Mouse (Mus musculus) forebrain, postnatal 0 days (tissue): ENCODE measurements around the gene R3hdm1. TPM values are rescaled to one million over a fixed set of nuclear protein-coding genes. Genes with fewer than 3 reads are reported as not detected.
"Not testable (repeated sequence)": the region's sequence is repeated elsewhere in the genome, so short reads cannot be mapped to it uniquely, and the experiment has no call there.

ENCODE experiments used
- ATAC-seq: fragments of 200-750 bp; cut with Nextera tagmentation; 2 replicates; pipeline ENCODE4 v1.8.0; 2017; ENCODE audit warnings: mild to moderate bottlenecking, moderate library complexity
- DNase-seq: peaks from one replicate; pipeline ENCODE4 v3.0.0-alpha.2; 2015
- H3K27ac ChIP-seq: fragments of 300-500 bp; sonication (generic); 2 replicates; pipeline ENCODE4 v1.5.1; 2014; ENCODE audit warnings: low read depth, mild to moderate bottlenecking, antibody characterized with exemption, low read length, moderate library complexity, mixed read lengths
- H3K27me3 ChIP-seq: fragments of 300-500 bp; sonication (generic); 2 replicates; pipeline ENCODE4 v1.6.1; 2014; ENCODE audit warnings: mild to moderate bottlenecking, low read length, mixed read lengths; ENCODE audit not compliant: insufficient read depth
- H3K36me3 ChIP-seq: fragments of 300-500 bp; sonication (generic); 2 replicates; pipeline ENCODE4 v1.6.1; 2014; ENCODE audit warnings: mild to moderate bottlenecking, moderate library complexity; ENCODE audit not compliant: insufficient read depth
- H3K4me1 ChIP-seq: fragments of 300-500 bp; sonication (generic); 2 replicates; pipeline ENCODE4 v1.6.1; 2014; ENCODE audit warnings: antibody characterized with exemption; ENCODE audit not compliant: insufficient read depth
- H3K4me2 ChIP-seq: fragments of 300-500 bp; sonication (generic); 2 replicates; pipeline ENCODE4 v1.6.1; 2014; ENCODE audit warnings: low read depth, mild to moderate bottlenecking, moderate library complexity
- H3K4me3 ChIP-seq: fragments of 300-500 bp; sonication (generic); 2 replicates; pipeline ENCODE4 v1.5.1; 2014; ENCODE audit warnings: low read depth, low read length, mixed read lengths
- H3K9ac ChIP-seq: fragments of 300-500 bp; sonication (generic); 2 replicates; pipeline ENCODE4 v1.6.1; 2014; ENCODE audit warnings: mild to moderate bottlenecking
- H3K9me3 ChIP-seq: fragments of 300-500 bp; sonication (generic); 2 replicates; pipeline ENCODE4 v1.6.1; 2016; ENCODE audit warnings: low read length
- CTCF ChIP-seq: sonication (generic); IDR thresholded peaks from 2 replicates; pipeline ENCODE4 v1.5.1; 2016; ENCODE audit warnings: antibody characterized with exemption, control low read depth, low read depth
- WGBS: fragments of 180-500 bp; shearing (Covaris S2); extraction: QIAGEN DNeasy Blood & Tissue Kit; methylation state at CpG from one replicate; pipeline ENCODE4 v1.1.7; 2014; 5-methylcytosine and 5-hydroxymethylcytosine counted together
- polyA plus RNA-seq: library from polyadenylated mRNA; unstranded; fragments of >200 nt; fragmentation: Nextera tagmentation; extraction: Ambion mirVana; gene quantifications from 2 replicates; pipeline ENCODE4 v1.2.1, GENCODE M21; 2015
- total RNA-seq: library from RNA; depleted of rRNA; stranded (reverse); fragments of >200 nt; gene quantifications from 2 replicates; pipeline ENCODE4 v1.2.3, GENCODE M21; 2014

Gene R3hdm1
- total and polyA plus RNA-seq, 2 experiments from 2014 or later: 67.8 to 86.6 TPM

GRCm38 (mm10) chr1:128213261-128213660, 110.2 kb downstream of the R3hdm1 start:
- DNase-seq (no peak), ATAC-seq (no peak)
- Histone ChIP-seq H3K4me3 (no peak overlapping the region), H3K4me1 (no peaks in the 10 kb centered on the region), H3K9me3 (no peaks in the 10 kb centered on the region), H3K9ac (no peak overlapping the region), H3K4me2 (no peak overlapping the region), H3K27ac (no peak overlapping the region), H3K36me3 (peaks cover 36% of the 10 kb centered on the region), H3K27me3 (no peaks in the 10 kb centered on the region)
- TF ChIP-seq CTCF: no peak
- 76% methylated on average over 5 of the region's 5 CpGs for WGBS

- peaks cover 28% of the 10 kb centered on the region for H3K36me3 ChIP-seq
- H3K4me3 ChIP-seq: no peak overlapping the region
- no peak for TF ChIP-seq CTCF
- no peaks in the 10 kb centered on the region for H3K27me3 ChIP-seq
- 96% methylated on average over 2 of the region's 2 CpGs for WGBS
- no peak for ATAC-seq
- H3K4me2 ChIP-seq: no peak overlapping the region
- no peak for DNase-seq
- no peak overlapping the region for H3K9ac ChIP-seq
- H3K9me3 ChIP-seq: no peaks in the 10 kb centered on the region
- H3K27ac ChIP-seq: no peak overlapping the region
- H3K4me1 ChIP-seq: no peaks in the 10 kb centered on the region
These were observed 118.8 kb downstream of the R3hdm1 start for GRCm38 (mm10) chr1:128221886-128222285.

- no peak overlapping the region for H3K4me3 ChIP-seq
- no peaks in the 10 kb centered on the region for H3K4me1 ChIP-seq
- H3K27me3 ChIP-seq: no peaks in the 10 kb centered on the region
- TF ChIP-seq CTCF: peak; percentile 68
- H3K36me3 ChIP-seq: peaks cover 25% of the 10 kb centered on the region
- no peak overlapping the region for H3K4me2 ChIP-seq
- no peak for ATAC-seq
- no peaks in the 10 kb centered on the region for H3K9me3 ChIP-seq
- peak; percentile 11 for DNase-seq
- WGBS: 73% methylated on average over 1 of the region's 1 CpGs
- no peak overlapping the region for H3K9ac ChIP-seq
- H3K27ac ChIP-seq: no peak overlapping the region
These were observed 120.2 kb downstream of the R3hdm1 start for GRCm38 (mm10) chr1:128223304-128223703.

GRCm38 (mm10) chr1:128235181-128235580, 132.1 kb downstream of the R3hdm1 start:
- H3K4me1 ChIP-seq: no peaks in the 10 kb centered on the region
- no peak for TF ChIP-seq CTCF
- no peak overlapping the region for H3K4me3 ChIP-seq
- ATAC-seq (no peak), DNase-seq (no peak)
- peaks cover 43% of the 10 kb centered on the region for H3K36me3 ChIP-seq
- H3K9me3 ChIP-seq: no peaks in the 10 kb centered on the region
- no peak overlapping the region for H3K9ac ChIP-seq
- H3K27ac ChIP-seq: no peak overlapping the region
- H3K4me2 ChIP-seq: no peak overlapping the region
- H3K27me3 ChIP-seq: no peaks in the 10 kb centered on the region
- 96% methylated on average over 4 of the region's 4 CpGs for WGBS

- no peak for TF ChIP-seq CTCF
- WGBS: 7% methylated on average over 10 of the region's 10 CpGs
- no peaks in the 10 kb centered on the region for H3K36me3 ChIP-seq
- peak within 1 kb of the TSS; percentile 82 for H3K4me3 ChIP-seq
- peak within 1 kb of the TSS; percentile 90 for H3K27ac ChIP-seq
- no peaks in the 10 kb centered on the region for H3K27me3 ChIP-seq
- H3K4me1 ChIP-seq: 0 out of 2 replicates have a peak, but pooled peaks cover 9% of the 10 kb centered on the region
- H3K9ac ChIP-seq: peak within 1 kb of the TSS; percentile 82
- no peaks in the 10 kb centered on the region for H3K9me3 ChIP-seq
- DNase-seq (no peak), ATAC-seq (peak; percentile 14)
- H3K4me2 ChIP-seq: peak within 1 kb of the TSS; percentile 92
These were observed 140.5 kb downstream of the R3hdm1 start, which contains the start of gene Ubxn4 for GRCm38 (mm10) chr1:128243627-128243995. Gene Ubxn4, plus strand, starts transcription at chr1:128243964.

- under 1% methylated on average over 70 of the region's 71 CpGs for WGBS
These were observed 141.1 kb downstream of the R3hdm1 start for GRCm38 (mm10) chr1:128243996-128244726.

GRCm38 (mm10) chr1:128244727-128245355, 141.7 kb downstream of the R3hdm1 start:
- Histone ChIP-seq H3K4me3 (peak overlapping the region; percentile 82), H3K9me3 (no peaks in the 10 kb centered on the region), H3K36me3 (no peaks in the 10 kb centered on the region), H3K4me2 (peak overlapping the region; percentile 92), H3K27ac (peak overlapping the region; percentile 90), H3K27me3 (no peaks in the 10 kb centered on the region), H3K9ac (peak overlapping the region; percentile 82), H3K4me1 (0 out of 2 replicates have a peak, but pooled peaks cover 9% of the 10 kb centered on the region)
- 4% methylated on average over 19 of the region's 19 CpGs for WGBS
- DNase-seq: peak; percentile 24
- no peak for TF ChIP-seq CTCF
- peak; percentile 21 for ATAC-seq

More at GRCm38 (mm10) chr1:128243996-128244726, 141.1 kb downstream of the R3hdm1 start:
- no peaks in the 10 kb centered on the region for H3K9me3 ChIP-seq
- 0 out of 2 replicates have a peak, but pooled peaks cover 9% of the 10 kb centered on the region for H3K4me1 ChIP-seq
- H3K27me3 ChIP-seq: no peaks in the 10 kb centered on the region
- TF ChIP-seq CTCF: peak; percentile 2; the same call in 1 of the 2 replicates
- H3K4me2 ChIP-seq: peak overlapping the region; percentile 92
- peak overlapping the region; percentile 82 for H3K9ac ChIP-seq
- DNase-seq (peak; percentile 96), ATAC-seq (peak; percentile 97)
- peak overlapping the region; percentile 82 for H3K4me3 ChIP-seq
- H3K27ac ChIP-seq: peak overlapping the region; percentile 90
- no peaks in the 10 kb centered on the region for H3K36me3 ChIP-seq

GRCm38 (mm10) chr1:128267061-128267460, 164.0 kb downstream of the R3hdm1 start:
- H3K27ac ChIP-seq, DNase-seq, H3K4me1 ChIP-seq, H3K27me3 ChIP-seq, H3K4me3 ChIP-seq, H3K4me2 ChIP-seq, ATAC-seq, H3K9me3 ChIP-seq, H3K9ac ChIP-seq: not testable (repeated sequence)
- peaks cover 64% of the 10 kb centered on the region for H3K36me3 ChIP-seq
- 83% methylated on average over 7 of the region's 7 CpGs for WGBS
